Mouse (Mus musculus) kidney, adult 8-10 months (tissue): Measurements from ENCODE around the gene Chrnd.

Experiments used
- DNase-seq, 2 experiments: peaks; one replicate each; pipeline ENCODE4 v3.0.0; 2022

The Chrnd gene

DNA sequence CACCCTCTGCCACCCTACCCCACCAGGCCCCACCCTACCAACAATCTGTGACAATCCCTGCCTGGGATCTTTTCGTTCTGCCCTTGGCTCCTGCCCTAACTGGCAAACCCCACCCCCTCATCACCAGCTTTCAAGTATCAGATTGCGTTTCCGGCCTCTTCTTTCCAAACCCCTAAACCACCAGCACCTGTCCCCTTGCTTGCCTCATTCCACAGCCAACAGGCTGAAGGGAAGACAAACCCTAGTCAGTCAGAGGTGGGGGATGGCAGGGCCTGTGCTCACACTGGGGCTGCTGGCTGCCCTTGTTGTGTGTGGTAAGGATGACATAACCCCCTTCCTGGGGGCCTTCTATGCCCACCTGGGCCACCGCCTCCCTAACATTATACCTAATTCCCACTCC, at the start of gene Chrnd:
Gene Chrnd (plus strand): TSS at position 179 of the 400 bp plus-strand sequence.
- DNase-seq = no peak

DNA sequence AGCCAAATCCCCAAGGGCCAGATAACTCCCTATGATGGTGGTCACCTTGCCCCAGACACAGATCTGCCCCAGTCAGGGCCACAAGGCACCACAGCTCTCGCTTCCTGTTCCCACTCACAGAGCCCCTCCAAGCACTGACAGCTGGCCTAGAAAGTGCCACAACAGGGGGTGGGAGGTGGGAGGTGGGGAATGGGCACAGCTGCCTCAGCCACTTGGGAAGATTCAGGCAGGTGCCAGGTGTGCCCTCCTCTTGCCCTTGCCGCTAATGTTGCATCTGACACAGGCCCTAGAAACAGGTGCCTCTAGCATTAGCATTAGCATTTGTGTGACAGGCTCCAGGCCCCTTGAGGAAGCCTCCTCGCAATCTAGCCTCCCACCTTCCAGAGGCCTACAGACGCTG, 48.9 kb upstream of the Chrnd start:
- no peak for DNase-seq

DNA sequence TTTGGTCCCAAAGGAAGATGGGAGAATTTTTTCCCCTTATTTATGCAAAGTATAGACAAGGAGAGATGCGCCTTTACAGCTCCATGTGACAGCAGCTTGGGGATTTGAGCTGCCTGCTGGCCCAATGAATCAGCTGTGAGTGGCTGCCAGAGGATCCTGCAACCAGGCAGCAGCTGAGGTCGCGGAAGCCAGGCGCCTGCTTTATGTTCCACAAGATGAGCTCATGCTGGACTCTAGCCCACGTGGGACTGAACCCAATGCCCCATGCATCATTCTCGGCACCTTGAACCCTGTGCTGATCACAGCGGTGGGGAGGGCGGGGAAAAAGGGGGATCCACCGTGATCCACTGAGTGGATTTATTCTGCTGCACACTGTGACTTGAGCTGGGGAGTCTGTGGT, 48.0 kb upstream of the Chrnd start:
- no peak for DNase-seq

DNA sequence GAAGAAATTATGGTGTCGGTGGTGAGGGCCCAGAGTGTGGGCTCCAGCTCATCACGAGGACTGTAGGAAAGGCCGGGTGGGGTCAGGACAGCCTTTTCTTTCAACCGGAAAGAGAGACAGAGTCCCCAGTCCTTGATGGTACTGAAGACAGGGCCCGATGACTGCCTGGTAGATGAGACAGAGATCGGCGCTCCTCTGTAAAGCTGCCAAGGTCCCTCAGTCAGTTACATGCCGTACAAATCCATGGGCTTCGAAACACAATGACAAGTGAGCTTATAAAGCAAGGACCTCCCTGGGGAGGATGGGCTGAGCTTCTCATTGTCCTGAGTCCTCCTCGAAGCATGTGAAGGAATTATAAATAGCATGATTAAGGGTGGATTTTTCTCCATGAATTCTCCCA, 47.3 kb upstream of the Chrnd start:
- DNase-seq = no peak

DNA sequence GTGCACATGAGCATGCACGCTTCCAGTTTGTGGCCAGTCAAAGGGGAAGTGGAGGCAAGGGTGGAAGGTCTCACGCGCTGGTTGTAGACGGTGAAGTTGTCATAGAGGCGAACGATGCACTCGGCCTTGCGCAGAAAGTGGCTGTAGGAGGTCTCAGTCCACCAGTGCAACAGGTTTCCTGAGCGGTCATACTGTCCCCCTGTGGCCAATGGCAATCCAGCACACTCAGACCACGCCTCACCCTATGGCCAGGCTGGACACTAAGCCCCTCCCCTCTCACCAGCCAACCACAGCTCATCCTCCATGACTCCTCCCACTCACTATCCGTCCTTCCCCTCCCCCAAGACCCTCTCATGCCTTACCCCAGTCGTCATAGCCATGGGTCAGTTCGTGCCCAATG, 41.0 kb upstream of the Chrnd start:
- no peak for DNase-seq

DNA sequence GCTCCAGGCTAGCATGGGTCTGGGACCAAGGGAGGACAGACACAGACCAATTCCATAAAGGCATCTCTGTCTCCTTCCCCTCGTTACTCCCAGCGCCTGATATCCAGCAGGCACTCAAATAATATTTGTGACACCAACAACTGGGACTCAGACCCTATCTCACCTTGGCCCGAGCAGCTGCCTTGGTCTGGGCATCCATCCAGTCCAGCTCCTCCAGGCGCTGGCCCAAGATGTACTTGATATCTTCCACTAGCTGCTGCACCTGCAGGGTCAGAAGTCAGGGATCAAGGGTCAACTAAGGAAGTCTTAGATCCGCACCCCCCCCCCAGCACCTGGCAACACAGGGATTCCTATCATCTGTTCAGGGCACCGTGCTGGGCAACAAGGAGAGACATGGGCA, 39.1 kb upstream of the Chrnd start:
- DNase-seq = no peak

DNA sequence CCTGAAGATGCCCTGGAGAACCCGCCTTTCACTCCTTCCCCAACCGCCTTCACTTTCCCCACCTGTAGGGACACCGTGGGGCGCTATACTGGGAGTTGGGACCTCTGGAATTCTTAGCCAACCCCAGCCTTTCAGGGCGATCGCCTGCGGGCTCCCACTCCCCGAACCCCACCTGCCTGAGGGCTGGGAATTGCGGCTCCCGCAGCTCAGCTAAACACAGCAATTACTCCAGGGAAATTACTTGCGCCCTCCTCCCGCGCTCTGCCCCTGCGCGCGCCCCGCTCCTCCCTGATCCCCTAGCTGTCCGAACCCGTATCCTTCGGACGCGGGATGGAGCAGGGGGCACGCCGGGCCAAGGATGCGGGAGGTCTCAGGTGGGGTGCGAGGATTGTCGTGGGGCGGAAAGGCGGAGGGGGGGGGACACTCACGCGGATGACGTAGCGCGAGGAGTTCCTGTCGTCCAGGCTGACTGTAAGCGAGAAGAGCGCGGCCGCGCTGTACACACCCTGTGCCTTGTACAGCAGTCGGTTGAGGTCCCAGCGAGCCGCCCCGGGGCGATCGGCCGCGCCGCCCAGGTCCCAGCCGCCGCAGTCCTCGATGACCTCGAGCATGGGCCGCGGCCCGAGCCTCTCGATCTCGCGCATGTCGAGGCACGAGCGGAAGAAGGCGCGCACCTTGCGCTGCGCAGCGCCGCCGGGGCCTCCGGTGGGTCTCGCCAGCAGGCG, 36.5 kb upstream of the Chrnd start:
- no peak for DNase-seq

DNA sequence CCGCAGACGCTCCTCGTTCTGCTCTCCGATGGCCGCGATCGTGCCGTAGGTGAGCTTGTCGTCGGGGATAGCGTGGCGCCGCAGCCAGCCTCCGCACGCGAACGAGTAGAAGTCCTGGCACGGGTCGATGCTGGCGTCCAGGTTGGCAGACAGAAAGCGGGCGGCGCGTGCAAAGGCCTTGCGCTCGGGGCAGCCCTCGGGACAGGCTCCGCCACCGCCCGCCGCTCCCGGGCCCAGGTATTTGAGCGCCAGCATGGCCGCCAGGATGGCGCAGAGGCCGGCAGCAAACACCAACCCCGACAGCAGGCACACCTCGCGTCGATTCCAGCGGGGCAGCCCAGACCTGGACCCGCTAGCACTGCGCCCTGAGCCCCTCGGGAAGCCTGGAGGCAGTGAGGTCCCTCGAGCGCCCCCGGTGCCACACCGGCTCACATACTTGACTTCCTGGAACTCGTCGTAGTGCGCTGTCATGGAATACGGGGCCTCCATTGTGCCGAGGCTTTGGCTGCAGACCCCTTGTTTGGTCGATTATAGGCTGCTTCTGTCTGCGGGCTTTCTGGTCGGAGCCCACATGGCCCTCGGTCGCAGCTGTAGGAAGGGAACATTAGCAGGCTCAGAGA, 35.8 kb upstream of the Chrnd start:
- no peak for DNase-seq

DNA sequence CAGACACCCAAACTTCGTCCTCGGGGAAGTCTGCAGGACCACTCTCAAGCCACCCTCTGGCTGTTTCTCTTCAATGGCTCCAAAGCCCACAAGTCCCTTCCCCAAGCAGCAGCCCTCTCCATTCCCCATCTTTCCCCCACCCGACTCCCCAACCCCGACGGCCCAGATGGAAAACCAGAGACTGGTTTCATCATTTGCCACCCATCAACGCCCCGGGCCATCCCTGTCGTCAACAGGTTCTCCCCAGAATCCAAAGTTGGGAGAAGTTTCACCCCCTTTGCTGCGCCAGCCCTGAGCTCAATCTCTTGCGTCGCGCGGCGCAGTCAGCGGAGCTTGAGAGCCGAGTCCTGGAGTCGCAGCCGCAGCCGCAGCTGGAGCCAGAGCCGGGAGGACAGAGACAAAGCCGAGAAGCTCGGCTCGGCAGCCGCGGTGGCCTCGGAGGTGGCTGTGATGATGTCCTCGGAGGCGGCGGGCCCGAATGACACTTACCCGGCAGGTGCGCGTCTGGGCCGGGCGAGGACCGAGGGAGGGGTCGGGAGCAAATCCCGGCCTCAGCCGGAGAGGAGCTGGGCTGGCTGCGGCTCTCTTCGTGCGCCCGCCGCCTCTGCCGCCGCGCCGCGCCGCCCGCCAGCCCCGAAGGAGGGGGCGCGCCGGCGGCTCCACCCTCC, 34.7 kb upstream of the Chrnd start:
- DNase-seq = no peak

DNA sequence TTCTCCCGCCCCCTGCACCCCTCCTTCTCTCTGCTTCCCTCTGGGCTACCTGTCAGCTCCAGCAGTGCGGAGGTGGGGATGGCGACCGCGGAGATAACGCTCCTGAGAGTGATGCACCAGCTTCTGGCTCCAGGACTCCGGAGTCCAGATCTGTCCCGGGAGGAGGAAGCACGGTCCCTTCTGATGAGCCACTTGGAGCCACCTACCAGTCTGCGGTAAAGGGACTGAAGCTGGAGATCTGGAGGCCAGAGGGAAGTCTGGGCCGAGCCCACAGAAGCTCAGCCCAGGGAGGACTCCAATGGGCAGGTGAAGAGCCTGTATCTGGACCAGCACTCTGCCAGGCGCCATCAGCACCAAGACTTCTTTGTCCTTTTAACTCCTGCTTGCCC, 34.2 kb upstream of the Chrnd start, which contains the start of gene Ecel1:
Gene Ecel1 (minus strand): TSS at position 323 of the 389 bp plus-strand sequence.
- DNase-seq = no peak

DNA sequence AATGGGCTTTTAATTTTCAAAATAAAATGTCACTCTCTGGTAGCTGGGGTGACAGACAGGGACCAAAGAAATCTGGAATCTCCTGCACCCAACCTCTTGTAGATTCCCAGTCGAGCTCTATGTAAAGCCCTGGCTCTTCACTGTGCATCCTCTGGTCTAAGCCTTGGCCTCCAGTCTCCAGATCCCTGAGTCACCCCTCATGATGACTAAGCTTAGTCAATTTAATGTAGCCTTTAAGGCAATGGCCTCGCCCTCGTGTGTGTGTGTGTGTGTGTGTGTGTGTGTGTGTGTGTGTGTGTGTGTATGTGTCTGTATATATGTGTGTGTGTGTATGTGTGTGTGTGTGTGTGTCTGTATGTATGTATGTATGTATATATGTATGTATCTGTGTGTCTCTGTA, 31.0 kb upstream of the Chrnd start:
- no peak for DNase-seq

DNA sequence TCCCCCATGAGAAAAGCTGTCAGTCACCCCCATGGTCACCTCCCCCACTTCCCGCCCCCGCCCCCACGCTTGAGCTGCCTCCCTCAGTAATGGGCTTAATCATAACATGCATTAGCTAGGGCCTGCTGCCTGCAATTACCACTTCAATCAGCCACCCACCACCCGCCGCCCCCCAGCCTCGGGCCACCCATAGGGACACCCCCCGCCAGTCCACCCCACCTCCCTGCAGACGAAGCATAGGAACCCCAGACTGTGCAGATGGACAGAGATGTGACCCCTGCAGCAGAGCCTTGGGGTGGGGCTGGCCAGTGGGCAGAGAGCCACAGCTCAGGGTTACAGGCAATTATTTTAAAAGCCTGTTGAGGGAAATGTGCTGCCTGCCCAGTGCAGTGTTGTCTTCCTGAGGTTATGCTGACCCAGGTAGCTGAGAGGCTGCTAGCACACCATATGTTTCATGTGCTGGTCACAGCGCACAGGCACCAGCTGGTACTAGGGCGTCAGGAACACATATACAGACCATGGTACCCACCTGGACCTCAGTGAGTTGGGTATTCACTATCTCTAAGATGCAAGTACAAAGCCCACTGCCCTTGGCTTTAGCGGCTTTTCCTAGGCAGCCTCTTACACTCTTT, 26.1 kb upstream of the Chrnd start:
- no peak for DNase-seq

DNA sequence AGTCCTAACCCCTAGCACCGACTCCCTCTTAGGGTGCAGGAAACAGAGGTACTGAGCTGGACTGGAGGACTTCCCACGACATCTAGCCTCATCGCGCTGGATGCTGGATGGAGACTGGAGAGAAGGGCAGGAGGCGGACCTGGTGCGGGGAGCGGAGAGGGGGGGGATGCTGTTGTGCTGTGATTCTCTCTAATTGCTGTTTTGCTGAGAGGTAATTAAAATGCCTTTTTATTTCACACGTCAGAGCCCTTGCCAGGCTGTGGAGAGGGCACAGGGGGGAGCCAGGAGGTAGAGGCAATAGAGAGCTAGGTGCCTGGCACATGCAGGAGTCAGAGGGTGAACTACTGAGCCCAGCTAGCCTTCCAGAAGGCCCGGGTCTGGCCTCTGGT, 25.6 kb upstream of the Chrnd start:
- DNase-seq = no peak

DNA sequence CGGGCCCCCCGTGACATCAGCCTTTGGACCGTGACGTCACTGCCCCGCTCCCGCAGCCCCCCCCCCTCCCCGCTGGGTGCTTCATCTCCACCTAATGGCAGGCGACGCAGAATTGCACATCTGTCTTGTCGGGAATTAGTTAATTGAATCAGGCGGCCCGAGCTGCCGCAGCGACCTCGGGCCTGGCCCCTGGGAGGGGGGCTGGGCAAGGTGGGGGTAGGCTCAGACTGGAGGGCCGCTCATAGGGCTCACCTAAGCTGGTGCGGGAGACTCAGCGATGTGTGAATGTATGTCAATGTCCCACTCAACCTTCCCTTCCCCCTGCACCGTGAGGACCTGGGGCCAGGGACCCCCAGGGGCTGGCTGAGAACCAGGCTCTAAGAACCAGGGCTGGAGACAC, 19.9 kb upstream of the Chrnd start:
- DNase-seq = no peak

DNA sequence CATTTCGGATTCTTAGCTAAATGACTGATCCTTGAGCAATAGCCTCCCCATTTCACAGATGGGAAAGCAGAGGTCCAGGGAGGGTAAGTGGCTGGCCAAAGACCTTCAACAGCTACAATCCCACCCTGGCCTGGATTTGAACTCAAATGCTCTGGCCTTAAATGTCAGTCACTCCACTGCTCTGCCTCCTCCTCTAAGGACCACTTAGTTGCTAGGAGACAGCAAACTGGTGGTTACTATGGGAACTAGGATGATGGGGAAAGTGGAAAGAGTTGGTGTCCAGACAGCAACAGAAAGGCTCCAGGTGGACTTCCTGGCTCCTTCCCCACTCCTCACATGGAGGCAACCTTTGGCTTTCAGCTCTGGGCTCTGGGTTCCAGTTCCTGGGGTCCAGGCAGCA, 19.1 kb upstream of the Chrnd start:
- DNase-seq = no peak

DNA sequence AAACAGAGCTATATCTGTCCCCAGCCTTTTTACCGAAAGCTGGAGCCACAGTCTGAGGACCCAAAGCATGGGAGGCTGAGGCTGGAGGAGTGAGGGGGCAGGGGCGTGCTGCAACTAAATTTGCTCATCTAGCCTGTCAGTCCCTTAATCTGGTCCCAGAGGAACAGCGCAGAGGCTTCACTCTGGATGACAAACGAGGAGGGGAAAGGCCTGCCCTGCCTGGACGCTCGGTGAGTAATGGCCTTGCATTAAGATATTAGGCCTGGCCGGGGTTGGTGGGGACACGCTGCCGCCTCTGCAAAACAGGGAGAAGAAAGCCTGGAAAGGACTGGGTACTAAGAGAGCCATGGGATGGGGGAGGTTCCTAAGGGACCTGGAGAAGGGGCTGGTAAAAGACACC, 18.1 kb upstream of the Chrnd start:
- DNase-seq = no peak

DNA sequence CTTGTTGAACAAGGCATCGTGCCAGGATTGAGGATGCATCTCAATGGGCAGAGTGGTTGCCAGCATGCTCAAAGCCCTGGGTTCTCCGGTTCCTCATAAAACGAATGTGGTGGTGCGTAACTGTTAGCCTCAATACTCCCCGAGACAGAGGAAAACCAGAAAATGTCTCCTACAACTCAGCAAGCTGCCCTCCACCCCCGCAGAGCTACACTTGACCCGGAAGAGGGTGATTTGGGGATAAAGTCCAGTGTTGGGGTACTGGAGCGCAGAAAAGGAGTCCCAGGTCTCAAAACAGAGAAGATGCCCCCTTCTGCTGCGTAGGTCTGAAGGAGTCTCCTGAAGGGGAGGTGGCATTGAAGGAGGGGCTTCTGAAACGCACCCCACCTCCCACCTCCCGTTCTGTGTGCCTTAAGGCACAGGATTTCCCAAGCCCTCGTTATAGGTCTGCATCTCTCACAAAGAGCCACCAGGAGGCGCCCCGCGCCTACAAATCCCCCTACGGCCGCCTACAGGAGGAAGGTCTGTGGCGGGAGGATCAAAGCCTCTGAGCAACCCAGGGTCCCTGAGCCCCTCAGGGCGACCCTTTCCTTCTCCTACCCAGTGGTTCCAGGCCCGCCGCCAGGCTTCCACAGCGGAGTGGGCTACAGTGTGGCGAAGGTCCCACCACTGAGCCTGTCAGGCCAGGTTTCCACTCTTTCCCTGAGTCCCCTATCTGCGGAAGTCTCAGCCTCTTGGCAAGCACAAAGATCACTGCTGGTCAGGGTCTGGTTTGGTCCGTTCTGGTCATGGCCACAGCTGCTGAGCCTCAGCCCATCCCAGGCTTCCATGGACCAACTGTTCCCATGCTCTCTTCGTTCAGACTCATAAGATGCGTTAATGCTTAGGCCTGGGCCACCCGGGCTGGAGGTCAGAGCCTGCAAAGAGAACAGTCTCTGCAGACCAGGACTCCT, 16.1 kb upstream of the Chrnd start:
- peak; percentile 59 to 72 for DNase-seq

DNA sequence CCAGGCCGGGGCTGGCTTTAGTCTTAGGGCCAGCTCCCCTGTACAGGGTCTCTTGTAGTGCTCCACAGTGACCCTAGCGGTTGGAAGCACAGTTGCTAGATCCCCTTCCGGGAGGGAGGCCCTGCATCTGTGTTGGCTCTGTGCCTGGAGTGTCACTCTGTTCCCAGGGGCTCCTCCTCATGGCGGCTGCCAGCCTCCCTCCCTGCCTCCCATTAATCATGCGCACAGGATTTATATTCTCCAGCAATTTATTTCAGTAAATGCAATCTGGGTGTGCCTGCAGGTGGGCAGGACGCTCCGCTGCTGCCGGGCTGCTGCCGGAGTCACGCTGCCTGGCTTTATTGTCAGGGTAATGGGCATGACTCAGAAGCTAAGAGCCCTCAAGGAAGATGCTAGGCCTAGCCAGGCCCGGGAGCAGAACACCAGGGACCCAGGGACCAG, 14.5 kb upstream of the Chrnd start:
- DNase-seq = no peak

DNA sequence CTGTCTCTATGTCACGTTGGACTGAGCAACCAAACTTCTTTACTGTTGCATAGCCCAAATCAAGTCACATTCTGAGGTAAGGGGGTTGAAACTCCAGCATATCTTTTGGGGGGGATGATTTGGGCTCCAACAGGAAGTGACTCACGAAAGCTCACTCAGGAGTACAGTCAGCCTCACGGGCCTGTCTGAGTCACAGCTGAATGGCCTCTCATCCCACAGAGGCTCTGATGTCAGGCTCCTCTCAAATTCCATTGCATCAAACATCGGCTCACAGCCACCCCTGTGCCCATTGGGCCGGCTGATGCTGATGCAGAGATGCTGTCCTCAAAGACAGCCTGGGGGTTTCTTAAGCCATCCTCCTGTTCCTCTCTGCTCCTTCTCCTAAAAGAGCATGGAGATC, 9.5 kb upstream of the Chrnd start:
- no peak for DNase-seq

DNA sequence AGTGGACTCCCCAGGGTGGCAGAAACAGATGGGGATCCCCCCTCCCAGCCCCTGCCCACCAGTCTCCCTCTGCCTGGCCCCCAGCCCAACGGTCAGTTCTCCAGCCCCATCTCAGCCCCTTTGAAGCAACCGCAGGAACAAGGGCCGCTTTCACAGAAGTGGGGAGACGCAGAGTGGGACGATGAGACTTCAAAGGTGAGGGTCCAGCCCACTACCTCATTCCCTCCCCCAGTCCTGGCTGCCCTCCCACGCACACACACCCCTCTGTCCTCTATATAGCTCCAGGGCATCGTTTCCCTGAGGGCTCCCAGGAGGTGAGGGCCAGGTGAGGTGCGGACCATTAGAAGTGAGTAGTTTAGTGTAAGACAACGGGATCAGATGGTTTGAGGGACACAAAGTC, 7.4 kb upstream of the Chrnd start, which contains the start of gene Prss56:
Gene Prss56 (plus strand): TSS at position 301 of the 400 bp plus-strand sequence.
- no peak for DNase-seq

DNA sequence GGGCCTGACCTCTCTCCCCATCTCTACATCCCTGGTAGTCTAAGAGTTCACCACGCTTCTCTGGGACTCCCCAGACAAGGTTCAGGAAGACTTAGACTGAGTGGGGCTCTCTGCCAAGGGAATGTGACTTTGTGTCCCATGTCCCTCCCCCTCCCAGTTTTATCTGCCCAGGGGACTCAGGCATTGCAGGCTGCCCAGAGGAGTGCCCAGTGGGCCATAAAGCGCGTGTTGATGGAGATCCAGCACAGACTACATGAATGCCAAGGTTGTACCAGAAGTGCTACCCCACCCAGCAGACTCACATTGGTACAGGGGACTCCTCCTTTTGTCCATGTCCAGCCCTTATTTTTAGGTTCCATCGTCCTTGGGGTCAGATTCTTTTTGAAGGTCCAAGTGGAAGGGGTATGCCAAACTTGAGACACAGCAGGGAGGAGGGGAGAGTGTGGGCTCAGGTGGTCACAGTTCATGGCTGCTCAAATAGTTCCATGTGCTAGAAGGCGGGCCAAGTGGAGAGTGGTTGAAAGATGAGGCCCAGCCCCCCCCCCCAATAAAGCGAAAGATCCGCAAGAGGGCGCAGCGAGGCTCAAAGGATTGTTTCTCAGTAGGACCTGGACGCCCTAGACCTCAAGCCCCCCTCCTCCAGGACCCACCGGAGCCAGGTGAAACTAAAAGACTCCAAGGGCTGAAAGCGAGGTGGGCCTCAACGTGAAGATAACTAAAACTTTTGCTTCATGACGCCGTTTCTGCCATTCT, 6.2 kb upstream of the Chrnd start:
- no peak for DNase-seq

DNA sequence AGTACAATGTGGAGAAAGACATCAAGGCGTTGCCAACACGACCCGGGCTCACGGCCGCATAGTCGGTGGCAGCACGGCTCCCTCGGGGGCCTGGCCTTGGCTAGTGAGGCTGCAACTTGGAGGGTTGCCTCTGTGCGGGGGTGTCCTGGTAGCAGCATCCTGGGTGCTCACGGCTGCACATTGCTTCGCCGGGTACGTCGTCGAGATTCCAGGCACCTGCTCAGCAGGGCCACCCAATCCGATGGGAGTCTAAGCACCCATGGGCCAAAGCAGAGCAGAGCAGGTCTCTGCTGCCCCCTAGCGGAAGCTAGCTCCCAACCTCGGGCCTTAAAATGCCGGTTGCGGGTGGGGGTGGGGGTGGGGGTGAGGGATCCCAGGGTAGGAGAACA, 5.7 kb upstream of the Chrnd start:
- peak; percentile 49 to 76 for DNase-seq
